Mouse (Mus musculus) spleen, embryonic (tissue): ENCODE measurements around the gene Pgc.

ENCODE experiments used
- CTCF ChIA-PET: fragments of 350-600 bp; sonication (Branson Sonifier 250); formaldehyde crosslinking; loops from one replicate; lab custom pipeline; 2022; lab: Charles Lee

Gene Pgc

DNA sequence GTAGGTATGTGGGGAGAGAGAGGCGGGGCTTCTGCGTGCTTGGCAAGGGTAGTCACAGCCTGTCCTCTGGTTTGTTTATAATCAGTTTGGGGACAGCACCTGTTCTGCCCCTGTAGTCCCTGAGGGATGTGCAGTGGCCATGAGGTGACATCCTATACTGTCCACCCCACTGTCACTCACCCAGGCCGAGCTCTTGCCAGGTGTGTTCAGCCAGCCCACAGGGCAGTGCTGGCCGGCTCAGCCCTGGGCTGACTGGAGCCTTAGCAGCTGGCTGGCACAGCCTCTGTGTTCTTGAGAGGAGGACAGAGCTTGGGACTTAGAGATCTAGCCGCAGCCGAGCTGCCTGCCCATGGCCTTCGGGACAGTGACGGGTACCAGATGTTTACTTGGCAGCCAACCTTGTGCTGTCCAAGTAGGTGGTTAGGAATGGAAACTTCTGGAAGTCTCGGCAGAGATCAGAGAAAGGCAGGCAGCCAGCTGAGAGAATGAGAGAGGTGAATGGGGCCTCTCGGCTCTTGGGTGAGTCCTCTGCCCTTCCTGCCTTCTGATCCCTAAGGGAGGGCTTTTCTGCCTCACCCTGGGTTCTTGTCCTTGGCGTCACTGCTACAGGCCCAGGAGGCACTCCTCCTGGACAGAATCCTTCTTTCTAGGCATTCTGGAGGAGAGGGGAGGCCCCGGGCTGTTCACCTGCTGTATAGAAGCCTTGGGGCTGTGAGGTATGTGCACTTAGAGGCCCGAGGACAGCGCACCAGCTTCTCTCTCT, 22.3 kb downstream of the Pgc start:
- CTCF ChIA-PET: no interaction called here

- CTCF ChIA-PET: interaction anchor here (1.3 to 1.8 kb wide), 2 partner anchors 11 to 21 kb away, joined by 4 to 6 read pairs; no protein-coding TSS in a partner anchor
Measured at GRCm38 (mm10) chr17:47749626-47750025, 23.0 kb downstream of the Pgc start.

DNA sequence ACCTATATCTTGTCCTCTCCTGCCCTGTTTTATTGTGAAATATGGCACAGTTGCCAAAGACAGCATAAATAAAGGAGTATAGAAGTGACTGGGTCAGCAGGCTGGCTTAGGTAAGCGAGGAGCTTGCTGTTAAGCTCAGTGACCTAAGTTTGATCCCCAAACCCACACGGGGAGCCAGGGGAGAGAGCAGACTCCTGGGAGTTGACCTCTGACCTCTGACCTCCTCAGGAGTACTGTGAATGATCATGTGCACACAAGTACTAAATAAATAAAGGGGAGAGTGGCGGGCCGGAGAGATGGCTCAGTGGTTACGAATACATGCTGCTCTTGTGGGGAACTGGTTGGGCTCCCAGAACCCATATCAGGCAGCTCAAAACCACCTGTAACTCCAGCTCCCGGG, 23.5 kb downstream of the Pgc start:
- CTCF ChIA-PET: interaction anchor here (1.3 to 1.8 kb wide), 2 partner anchors 11 to 20 kb away, joined by 4 to 6 read pairs; no protein-coding TSS in a partner anchor

DNA sequence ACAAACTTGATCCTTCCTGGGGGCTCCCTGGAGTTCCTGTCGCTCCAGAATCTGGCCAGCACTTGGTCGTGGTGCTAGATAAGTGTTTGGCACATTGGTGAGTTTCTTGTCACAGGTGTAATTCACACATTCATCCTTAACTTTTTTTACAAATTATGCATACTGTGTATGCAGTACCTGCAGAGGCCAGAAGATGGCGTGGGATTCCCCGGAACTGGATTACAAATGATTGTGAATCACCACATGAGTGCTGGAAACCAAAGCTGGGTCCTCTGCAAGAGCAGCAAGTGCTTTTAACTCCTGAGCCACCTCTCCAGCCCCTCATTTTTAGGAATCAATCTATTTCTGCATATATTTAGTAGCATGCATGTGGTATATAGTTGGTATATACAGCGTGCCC, 25.2 kb downstream of the Pgc start:
- CTCF ChIA-PET: no interaction called here

- CTCF ChIA-PET: interaction anchor here (0.8 kb wide), 2 partner anchors 9 to 270 kb away, joined by 3 to 4 read pairs; no protein-coding TSS in a partner anchor
Measured at GRCm38 (mm10) chr17:47753130-47753775, 26.6 kb downstream of the Pgc start.

- CTCF ChIA-PET: no interaction called here
Measured at GRCm38 (mm10) chr17:47754246-47754645, 27.6 kb downstream of the Pgc start.

- CTCF ChIA-PET: interaction anchor here (0.6 kb wide), 1 partner anchor 157 kb away, joined by 12 read pairs; no protein-coding TSS in a partner anchor
Measured at GRCm38 (mm10) chr17:47756366-47756765, 29.7 kb downstream of the Pgc start.

GRCm38 (mm10) chr17:47757056-47757610, 30.5 kb downstream of the Pgc start:
- CTCF ChIA-PET: interaction anchor here (0.6 kb wide), 1 partner anchor 156 kb away, joined by 12 read pairs; no protein-coding TSS in a partner anchor

DNA sequence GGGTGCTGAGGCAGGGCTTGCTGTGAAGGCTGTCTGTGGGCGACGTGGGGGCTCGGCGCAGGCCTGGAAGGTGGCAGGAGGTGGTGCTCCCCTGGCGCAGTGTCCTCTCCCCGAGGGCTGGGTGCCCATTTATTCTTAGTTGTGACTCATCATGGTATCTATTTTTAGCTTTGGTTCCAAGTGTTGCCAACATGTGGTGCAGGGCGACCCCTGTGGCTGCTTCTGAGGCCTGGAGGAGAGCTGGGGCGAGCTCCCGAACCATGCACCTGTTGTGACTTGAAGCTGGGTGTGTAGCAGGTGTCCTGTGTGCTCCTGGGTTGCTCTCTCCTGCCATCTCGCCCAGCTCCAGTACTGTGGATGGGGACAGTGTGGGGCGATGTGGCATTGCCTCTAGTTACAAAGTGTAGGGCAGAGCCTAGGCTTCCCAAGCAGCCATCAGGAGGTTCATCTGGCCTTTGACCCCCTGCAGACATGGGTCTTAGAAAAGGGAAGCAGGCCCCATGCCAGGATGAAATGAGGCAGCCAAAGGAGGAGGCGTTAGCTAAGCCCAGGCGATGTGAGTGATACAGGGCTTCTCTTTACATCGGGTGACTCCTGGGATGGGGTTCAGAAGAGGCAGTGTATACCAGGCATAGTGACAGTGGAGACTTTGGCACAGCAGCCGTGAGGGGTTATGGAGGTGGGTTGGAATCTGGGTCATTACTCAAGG, 33.2 kb downstream of the Pgc start:
- CTCF ChIA-PET: interaction anchor here (1.1 kb wide), 1 partner anchor 15 kb away, joined by 3 read pairs; no protein-coding TSS in a partner anchor

DNA sequence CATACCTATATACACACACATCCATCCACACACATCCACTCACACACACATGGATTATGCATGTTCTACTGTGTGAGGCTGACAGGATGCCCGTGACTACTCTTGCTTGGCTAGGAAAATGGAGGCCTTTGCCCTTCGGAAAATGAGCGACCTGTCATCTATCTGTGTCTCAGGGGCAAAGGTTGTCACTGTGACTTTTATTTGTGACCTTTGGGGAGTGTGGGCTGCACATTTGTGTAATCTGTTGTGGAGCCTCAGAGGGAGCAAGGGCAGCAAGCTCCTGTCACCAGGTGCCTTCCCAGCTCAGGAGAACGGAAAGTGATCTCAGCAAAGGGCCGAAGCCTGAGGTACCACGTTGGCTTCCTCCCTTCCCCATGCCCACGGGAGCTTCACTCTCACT, 35.4 kb downstream of the Pgc start:
- CTCF ChIA-PET: no interaction called here

DNA sequence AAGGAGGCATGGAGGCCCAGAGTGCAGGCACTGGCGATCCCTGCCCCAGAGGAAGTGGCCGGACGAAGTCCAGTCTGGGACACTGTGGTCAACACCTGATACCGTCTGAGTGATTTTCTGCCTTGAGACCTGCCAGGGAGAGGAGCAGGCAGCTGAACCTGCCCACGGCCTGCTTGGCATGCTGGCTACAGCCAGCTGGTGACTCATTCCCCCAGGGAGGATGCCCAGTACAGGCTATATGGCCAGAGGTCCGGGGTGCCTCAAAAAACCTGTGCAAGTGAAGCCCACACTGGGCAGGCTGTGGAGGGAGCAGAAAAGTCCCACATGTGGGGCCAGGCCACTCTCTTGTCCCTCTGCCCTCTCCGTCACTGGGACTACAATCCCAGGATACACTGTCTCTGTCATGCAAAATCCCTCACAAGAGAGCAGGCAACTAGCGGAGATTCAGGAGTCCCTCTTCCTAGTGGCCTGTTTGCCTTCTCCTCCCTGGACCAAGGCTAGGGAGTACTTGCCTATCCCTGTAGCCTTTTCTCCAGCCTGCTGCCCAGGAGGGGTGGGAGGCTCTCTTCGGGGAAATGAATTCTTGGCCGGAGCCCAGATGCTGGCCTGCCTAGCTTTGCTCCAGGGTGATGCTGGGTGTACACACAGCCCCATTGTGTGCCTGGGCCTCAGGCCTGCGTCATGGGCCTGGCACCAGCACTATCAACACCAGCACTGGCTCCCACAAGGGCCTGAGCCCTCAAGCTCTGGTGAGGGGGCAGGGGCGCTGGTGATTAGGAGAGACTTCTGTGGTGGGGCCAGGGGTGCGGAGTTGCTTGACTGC, 36.1 kb downstream of the Pgc start:
- CTCF ChIA-PET: no interaction called here

DNA sequence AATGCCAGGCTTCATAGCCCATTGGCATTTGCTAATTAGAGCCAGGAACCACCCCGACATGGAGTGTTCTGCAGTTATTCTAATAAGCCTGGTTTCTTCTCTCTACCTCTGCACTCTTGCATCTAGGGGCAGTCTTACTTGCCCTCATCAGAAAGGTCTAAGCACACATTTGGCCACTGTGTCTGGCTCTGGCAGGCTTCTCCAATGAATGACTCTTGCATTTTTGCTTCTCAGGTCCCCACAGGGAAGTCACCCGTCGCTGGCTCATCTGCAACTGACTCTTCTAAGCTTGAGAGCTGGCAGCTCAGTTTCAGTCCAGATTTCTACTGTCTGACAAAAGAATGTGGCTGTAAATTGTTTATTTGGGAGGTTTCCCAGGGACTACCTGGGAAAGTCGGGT, 39.3 kb downstream of the Pgc start:
- CTCF ChIA-PET: no interaction called here

GRCm38 (mm10) chr17:47766407-47767043, 39.9 kb downstream of the Pgc start:
- CTCF ChIA-PET: no interaction called here

GRCm38 (mm10) chr17:47767081-47767455, 40.4 kb downstream of the Pgc start:
- CTCF ChIA-PET: no interaction called here

GRCm38 (mm10) chr17:47767456-47768141, 41.0 kb downstream of the Pgc start:
- CTCF ChIA-PET: interaction anchor here (1.4 kb wide), 2 partner anchors 25 to 31 kb away, joined by 5 to 9 read pairs; partner anchors contain the start of gene Tfeb

- CTCF ChIA-PET: interaction anchor here (0.6 to 1.4 kb wide), 5 partner anchors 21 to 126 kb away, joined by 3 to 9 read pairs (median 5); partner anchors contain the start of gene Tfeb
Measured at GRCm38 (mm10) chr17:47768707-47769276, 42.1 kb downstream of the Pgc start.

- CTCF ChIA-PET: interaction anchor here (1.4 to 1.6 kb wide), 3 partner anchors 19 to 33 kb away, joined by 5 to 9 read pairs (median 6); partner anchors contain the start of gene Tfeb
Measured at GRCm38 (mm10) chr17:47769389-47770299, 43.0 kb downstream of the Pgc start.

DNA sequence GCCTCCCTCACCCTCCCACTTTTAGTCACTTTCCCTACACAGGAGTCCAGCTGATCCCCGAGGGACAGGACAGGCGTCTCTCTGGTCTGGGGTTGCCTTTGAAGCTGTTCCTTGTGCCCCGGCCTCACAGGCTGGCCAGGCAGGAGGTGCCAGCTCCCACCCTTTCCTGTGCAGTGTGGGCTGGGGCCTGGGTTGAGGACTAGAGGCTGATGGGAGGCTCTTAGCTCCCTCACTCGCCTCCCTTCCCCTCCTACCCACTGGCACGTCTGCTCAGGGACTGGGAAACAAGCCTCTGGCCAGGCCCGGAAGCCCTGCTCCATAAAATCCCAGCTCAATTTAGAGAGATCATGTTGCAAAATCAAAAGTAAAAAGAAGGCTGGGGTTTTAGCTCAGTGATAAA, 47.0 kb downstream of the Pgc start:
- CTCF ChIA-PET: interaction anchor here (1.0 to 1.1 kb wide), 2 partner anchors 16 to 20 kb away, joined by 3 read pairs; no protein-coding TSS in a partner anchor
